Mouse (Mus musculus) heart, postnatal 0 days (tissue): Measurements from ENCODE around the gene Aph1c.

Experiments used
- CTCF ChIP-seq: IDR thresholded peaks from 2 replicates; pipeline ENCODE4 v1.5.1; 2016; ENCODE audit warnings: antibody characterized with exemption, control low read depth, low read depth
- EP300 ChIP-seq: IDR thresholded peaks from 2 replicates; pipeline ENCODE4 v1.6.1; 2016; ENCODE audit warnings: antibody characterized with exemption, low read depth

DNA sequence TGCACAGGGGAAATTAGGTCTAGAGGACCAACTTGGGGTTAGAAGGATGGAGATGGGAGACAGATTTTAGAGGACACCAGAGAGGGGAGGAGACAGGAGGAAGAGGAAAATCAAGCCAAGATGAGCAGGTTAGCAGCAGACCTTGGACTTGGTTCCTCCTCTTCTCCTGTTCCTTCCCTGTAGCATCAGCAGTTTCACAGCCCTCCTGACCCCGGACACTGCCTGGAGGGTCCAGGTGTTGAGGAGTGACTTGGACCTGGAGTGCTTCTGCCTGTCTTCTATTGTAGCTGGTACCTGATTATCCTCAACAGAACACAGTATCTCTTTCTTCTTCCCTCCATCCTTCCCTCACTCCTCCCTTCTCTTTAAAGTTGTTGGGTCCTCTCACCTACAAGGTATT lies 65.8 kb downstream of the Aph1c start:
- TF ChIP-seq EP300 (no peak), CTCF (no peak)
